Mouse (Mus musculus) midbrain, embryonic 14.5 days (tissue): ENCODE measurements around the gene Crybb1. TPM values are rescaled to one million over a fixed set of nuclear protein-coding genes. Genes with fewer than 3 reads are reported as not detected.

Source experiments
- ATAC-seq: fragments of 200-750 bp; cut with Nextera tagmentation; 2 replicates; pipeline ENCODE4 v1.8.0; 2017; ENCODE audit warnings: moderate number of reproducible peaks, moderate library complexity; ENCODE audit not compliant: low FRiP score, low TSS enrichment
- DNase-seq: peaks from one replicate; pipeline ENCODE4 v3.0.0-alpha.2; 2015
- H3K27ac ChIP-seq: fragments of 300-500 bp; sonication (generic); replicated peaks from 2 replicates; pipeline ENCODE4 v1.5.1; 2014; ENCODE audit warnings: mild to moderate bottlenecking, low read depth, low read length, moderate library complexity
- H3K27me3 ChIP-seq: fragments of 300-500 bp; sonication (generic); 2 replicates; pipeline ENCODE4 v1.6.1; 2014; ENCODE audit warnings: low read length, control low read depth, mixed read lengths; ENCODE audit not compliant: control insufficient read depth, insufficient read depth
- H3K36me3 ChIP-seq: fragments of 300-500 bp; sonication (generic); 2 replicates; pipeline ENCODE4 v1.6.1; 2014; ENCODE audit warnings: low read length, control low read depth; ENCODE audit not compliant: control insufficient read depth, insufficient read depth
- H3K4me1 ChIP-seq: fragments of 300-500 bp; sonication (generic); 2 replicates; pipeline ENCODE4 v1.6.1; 2014; ENCODE audit warnings: mild to moderate bottlenecking, antibody characterized with exemption, low read length, control low read depth; ENCODE audit not compliant: control insufficient read depth, insufficient read depth
- H3K4me2 ChIP-seq: fragments of 300-500 bp; sonication (generic); 2 replicates; pipeline ENCODE4 v1.6.1; 2014; ENCODE audit warnings: mild to moderate bottlenecking, low read length, moderate library complexity
- H3K4me3 ChIP-seq: fragments of 300-500 bp; sonication (generic); replicated peaks from 2 replicates; pipeline ENCODE4 v1.5.1; 2014; ENCODE audit warnings: low read depth, low read length
- H3K9ac ChIP-seq: fragments of 300-500 bp; sonication (generic); replicated peaks from 2 replicates; pipeline ENCODE4 v1.6.1; 2014; ENCODE audit warnings: mild to moderate bottlenecking, low read length, moderate library complexity
- H3K9me3 ChIP-seq: fragments of 300-500 bp; sonication (generic); 2 replicates; pipeline ENCODE4 v1.6.1; 2016; ENCODE audit warnings: low read length, control low read depth, mixed read lengths; ENCODE audit not compliant: control insufficient read depth
- WGBS: fragments of 180-500 bp; shearing (Covaris S2); extraction: QIAGEN DNeasy Blood & Tissue Kit; methylation state at CpG from one replicate; pipeline ENCODE4 v1.1.7; 2014; 5-methylcytosine and 5-hydroxymethylcytosine counted together
- polyA plus RNA-seq: library from polyadenylated mRNA; unstranded; fragments of >200 nt; fragmentation: Nextera tagmentation; extraction: Ambion mirVana; gene quantifications from 2 replicates; pipeline ENCODE4 v1.2.1, GENCODE M21; 2014

Gene Crybb1
- polyA plus RNA-seq, 1 experiment from 2014 or later, result 1.9 TPM

- H3K4me2 ChIP-seq, result peak overlapping the region; percentile 89; the same call in 1 of the 2 replicates
Measured at GRCm38 (mm10) chr5:112277906-112278470, 22.4 kb downstream of the Crybb1 start.

DNA sequence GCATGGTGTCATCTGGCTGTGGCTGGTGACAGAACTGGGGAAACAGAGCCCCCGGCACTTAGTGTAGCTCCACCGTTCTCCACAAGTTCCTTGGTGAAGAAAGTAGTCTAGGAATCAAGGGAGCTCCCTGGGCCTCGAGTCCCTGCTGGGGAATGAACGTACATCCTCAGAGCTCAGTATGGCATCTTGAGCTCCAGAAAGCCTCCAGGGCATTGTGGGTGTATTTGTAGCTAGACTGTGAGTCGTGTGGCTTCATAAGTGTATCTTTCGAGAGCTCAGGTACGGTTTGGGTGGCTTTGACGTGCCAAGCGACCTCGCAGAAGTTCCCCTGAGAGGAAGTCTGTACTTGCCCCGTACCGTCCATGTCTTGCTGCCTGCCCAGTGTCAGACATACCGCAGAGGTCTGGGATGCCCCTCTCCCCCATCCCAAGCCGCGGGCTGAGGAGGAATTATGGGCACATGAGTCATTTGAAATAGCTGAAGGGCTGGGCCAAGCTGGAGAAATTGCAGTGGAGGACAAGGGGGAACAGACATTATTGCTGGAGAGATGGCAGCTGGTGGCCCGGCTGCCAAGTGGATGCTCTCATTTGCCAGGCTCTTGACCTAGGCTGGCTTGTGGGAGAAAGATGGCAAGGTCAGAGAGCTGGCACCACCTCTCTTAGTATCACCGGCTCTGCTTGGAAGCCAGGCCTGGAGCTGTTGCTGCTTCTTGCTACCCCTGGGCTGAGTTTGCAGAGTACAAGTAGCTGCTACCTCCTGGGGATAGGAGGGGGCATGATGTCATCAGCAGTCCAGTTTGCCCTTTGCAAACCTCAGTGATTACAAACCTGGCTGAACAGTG lies 23.8 kb downstream of the Crybb1 start:
- 0 out of 2 replicates have a peak, but pooled peaks cover 8% of the 10 kb centered on the region for H3K4me1 ChIP-seq
- ATAC-seq (no peak), DNase-seq (no peak)
- no peaks in the 10 kb centered on the region for H3K36me3 ChIP-seq
- H3K4me3 ChIP-seq, result no peak overlapping the region
- H3K4me2 ChIP-seq, result no peak overlapping the region
- 93% methylated on average over 17 of the region's 17 CpGs for WGBS
- H3K9ac ChIP-seq, result no peak overlapping the region
- no peak overlapping the region for H3K27ac ChIP-seq
- H3K9me3 ChIP-seq, result no peaks in the 10 kb centered on the region
- no peaks in the 10 kb centered on the region for H3K27me3 ChIP-seq

More at GRCm38 (mm10) chr5:112277906-112278470, 22.4 kb downstream of the Crybb1 start:
- Histone ChIP-seq H3K9me3 (no peaks in the 10 kb centered on the region), H3K27me3 (no peaks in the 10 kb centered on the region), H3K9ac (no peak overlapping the region), H3K36me3 (no peaks in the 10 kb centered on the region), H3K4me3 (no peak overlapping the region), H3K27ac (no peak overlapping the region), H3K4me1 (0 out of 2 replicates have a peak, but pooled peaks cover 8% of the 10 kb centered on the region)
- 95% methylated on average over 11 of the region's 11 CpGs for WGBS
- no peak for ATAC-seq
- no peak for DNase-seq

DNA sequence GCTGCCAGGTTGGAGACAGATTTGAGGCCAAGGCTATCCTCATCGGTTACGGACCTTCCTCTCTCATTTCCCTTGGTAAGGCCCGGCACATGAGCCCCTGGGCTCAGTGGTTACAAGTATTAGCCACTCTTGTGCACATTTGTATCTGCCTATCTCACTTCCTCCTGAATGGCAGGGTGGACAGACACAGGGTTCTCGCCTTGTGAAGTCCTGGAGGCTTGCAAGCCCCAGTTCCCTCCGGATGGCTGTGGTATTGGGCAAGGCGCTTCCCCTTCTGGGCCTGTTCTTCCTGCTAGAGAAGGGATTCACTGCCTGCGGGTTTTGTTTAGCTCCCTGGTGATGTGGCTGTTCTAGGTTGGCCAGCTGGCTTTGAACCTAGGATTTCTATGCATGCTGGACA lies 24.5 kb downstream of the Crybb1 start:
- no peak for ATAC-seq
- Histone ChIP-seq H3K27me3 (no peaks in the 10 kb centered on the region), H3K4me3 (no peak overlapping the region), H3K27ac (no peak overlapping the region), H3K9ac (0 out of 2 replicates have a peak overlapping the region, but pooled peaks have one; percentile 12), H3K4me2 (no peak overlapping the region), H3K36me3 (no peaks in the 10 kb centered on the region), H3K9me3 (no peaks in the 10 kb centered on the region), H3K4me1 (0 out of 2 replicates have a peak, but pooled peaks cover 8% of the 10 kb centered on the region)
- DNase-seq, result no peak
- 85% methylated on average over 7 of the region's 7 CpGs for WGBS

DNA sequence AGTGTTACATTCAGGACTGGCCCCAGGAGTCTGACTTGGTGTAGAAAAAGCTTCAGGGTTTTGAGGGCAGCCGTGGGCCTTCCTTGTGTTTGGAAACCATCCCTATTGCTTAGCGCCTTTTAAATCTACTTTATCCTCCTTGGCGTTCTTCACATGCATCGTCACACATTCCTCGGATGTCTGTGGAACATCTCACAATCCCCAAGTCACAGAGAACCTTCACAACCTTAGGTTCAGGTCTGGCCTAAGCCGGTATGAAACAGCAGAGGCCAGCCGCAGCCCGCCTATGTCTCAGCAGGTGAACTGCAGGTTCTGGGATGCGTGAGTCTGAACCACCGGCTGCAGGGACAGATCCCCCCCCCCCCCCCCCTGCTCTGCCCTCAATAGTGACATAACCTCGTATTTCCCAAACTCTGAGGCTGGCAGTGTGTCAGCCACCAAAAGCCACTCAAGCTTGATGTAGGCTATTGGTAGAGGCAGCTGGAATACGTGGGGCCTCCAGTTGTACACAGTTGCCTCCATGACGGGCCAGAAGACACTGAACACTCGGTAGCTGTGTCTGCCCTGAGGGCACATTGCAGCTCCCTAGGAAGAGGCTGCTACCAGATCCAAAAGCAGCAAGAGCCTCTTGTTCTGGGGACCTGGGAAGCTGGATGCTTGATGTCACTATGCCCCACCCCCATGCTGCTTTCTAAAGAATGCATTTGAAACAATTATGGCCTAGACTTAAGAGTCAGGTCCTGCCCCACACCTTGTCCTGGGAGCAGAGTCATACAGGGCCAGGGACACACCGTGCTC lies 25.4 kb downstream of the Crybb1 start:
- Histone ChIP-seq H3K9me3 (no peaks in the 10 kb centered on the region), H3K4me2 (no peak overlapping the region), H3K36me3 (no peaks in the 10 kb centered on the region), H3K27me3 (no peaks in the 10 kb centered on the region), H3K27ac (no peak overlapping the region), H3K4me1 (0 out of 2 replicates have a peak, but pooled peaks cover 8% of the 10 kb centered on the region), H3K4me3 (no peak overlapping the region), H3K9ac (no peak overlapping the region)
- ATAC-seq, result no peak
- 59% methylated on average over 15 of the region's 15 CpGs for WGBS
- DNase-seq, result no peak

- ATAC-seq, result no peak
- H3K9me3 ChIP-seq, result no peaks in the 10 kb centered on the region
- H3K4me1 ChIP-seq, result 0 out of 2 replicates have a peak, but pooled peaks cover 8% of the 10 kb centered on the region
- no peak overlapping the region for H3K9ac ChIP-seq
- no peaks in the 10 kb centered on the region for H3K36me3 ChIP-seq
- H3K27ac ChIP-seq, result no peak overlapping the region
- no peak for DNase-seq
- H3K27me3 ChIP-seq, result no peaks in the 10 kb centered on the region
- H3K4me3 ChIP-seq, result no peak overlapping the region
- WGBS, result 82% methylated on average over 4 of the region's 4 CpGs
- no peak overlapping the region for H3K4me2 ChIP-seq
Measured at GRCm38 (mm10) chr5:112281676-112282075, 26.1 kb downstream of the Crybb1 start.

DNA sequence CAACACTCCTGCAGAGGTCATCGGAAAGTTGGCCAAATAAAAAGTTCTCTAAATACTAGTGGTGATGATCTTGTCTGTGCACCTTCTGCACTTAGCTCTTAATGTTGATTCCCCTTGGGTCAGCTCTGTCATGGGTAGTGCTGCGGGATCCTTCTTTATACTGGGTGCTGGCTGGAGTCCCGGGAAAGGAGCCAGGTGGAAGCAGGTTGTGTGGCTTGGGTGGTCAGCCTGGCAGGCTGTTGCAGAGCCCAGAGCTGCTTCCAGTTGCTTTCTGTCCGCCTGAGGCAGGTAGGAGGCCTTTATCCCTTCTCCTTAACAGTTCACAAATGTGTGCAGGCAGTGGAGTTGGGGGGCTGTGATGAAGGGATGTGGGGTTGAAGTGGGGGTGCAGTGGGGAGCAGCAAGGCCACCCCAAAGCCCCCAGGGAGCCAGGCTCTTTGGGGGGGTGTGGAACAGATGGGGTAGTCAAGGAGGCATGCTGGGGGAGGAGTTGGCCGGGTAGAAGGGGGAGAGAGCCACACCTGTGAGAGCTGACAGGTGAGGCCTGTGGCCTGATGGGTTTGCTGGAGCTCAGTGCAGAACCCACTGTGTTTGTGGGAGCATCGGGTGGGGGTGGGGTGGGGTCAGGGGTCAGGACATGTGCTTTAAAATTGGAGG lies 26.6 kb downstream of the Crybb1 start:
- H3K4me2 ChIP-seq, result no peak overlapping the region
- H3K9ac ChIP-seq, result no peak overlapping the region
- ATAC-seq, result no peak
- H3K27ac ChIP-seq, result no peak overlapping the region
- DNase-seq, result no peak
- WGBS, result 79% methylated on average over 6 of the region's 6 CpGs
- no peaks in the 10 kb centered on the region for H3K36me3 ChIP-seq
- H3K27me3 ChIP-seq, result no peaks in the 10 kb centered on the region
- no peaks in the 10 kb centered on the region for H3K9me3 ChIP-seq
- 0 out of 2 replicates have a peak, but pooled peaks cover 7% of the 10 kb centered on the region for H3K4me1 ChIP-seq
- H3K4me3 ChIP-seq, result no peak overlapping the region

DNA sequence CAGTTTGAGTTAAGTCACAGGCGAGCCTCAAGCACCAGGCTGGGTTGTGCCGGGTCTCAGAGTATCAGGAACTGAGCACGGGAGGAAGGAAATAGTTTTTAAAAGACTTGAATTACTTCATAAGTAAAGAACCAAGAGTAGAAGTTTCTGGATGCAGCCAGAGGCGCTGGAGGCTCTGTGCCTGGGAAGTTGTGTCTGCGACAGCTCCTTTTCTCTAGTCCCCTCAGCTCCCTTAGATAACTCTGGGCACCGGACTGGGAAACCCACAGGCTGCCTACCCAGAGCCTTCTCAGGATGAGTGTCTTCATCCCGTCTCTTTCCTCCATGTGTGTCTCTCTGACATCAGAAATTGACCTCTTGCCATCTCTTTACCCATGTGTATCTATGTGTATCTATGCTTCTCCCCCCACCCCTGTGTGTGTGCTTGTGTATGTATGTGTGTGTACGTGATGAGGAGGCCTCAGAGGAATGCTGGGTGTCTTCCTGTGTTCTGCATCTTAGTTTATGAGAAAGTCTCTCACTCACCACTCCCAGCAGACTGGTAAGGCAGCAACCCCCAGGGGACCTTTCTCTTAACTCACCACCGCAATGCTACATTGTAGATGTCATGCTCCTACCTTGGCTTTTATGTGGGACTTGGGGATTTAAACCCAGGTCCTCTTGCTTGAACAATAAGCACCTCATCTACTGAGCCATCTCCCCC lies 27.3 kb downstream of the Crybb1 start:
- H3K4me3 ChIP-seq, result no peak overlapping the region
- 0 out of 2 replicates have a peak, but pooled peaks cover under 1% of the 10 kb centered on the region for H3K4me1 ChIP-seq
- DNase-seq, result no peak
- no peaks in the 10 kb centered on the region for H3K9me3 ChIP-seq
- H3K36me3 ChIP-seq, result no peaks in the 10 kb centered on the region
- H3K9ac ChIP-seq, result no peak overlapping the region
- H3K27ac ChIP-seq, result no peak overlapping the region
- 82% methylated on average over 9 of the region's 9 CpGs for WGBS
- ATAC-seq, result no peak
- no peak overlapping the region for H3K4me2 ChIP-seq
- H3K27me3 ChIP-seq, result no peaks in the 10 kb centered on the region
